Comparison of ENCODE assay signal across 10 mouse cellular contexts in the genomic region with DNA sequence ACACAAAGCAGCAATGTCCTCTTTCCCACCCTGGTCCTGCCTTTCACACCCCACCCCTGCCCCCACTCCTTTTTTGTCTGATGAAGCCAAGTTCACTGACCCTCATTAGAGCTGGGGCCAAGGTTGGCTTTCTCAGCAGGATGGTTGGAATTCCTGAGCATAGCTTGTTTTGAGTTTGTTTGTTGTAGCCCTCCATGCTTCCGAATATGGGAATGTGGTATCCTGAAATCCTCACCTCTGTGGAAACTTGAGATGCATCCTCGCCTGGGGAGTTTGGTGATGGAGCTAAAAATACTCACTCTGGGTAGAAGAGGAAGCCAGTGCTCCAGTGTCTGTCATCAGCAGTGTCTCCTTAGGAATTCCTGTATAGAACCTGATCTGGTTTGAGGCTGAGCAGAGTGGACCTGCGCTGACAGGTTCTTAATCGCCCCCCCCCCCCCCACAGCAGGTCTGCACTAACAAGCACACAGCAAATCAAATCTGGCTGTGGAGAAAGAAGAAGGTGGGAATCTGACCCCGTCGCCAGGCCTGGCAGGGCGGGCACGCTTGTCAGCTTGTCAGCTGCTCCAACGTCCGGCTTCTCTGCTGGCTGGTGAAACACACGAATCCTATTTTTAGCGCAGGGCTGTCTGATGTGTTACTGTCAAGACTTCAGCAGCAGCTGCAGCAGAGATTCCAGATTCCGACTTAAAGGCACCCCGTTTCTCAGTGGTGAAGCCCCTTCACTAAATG. TPM values are rescaled to one million over a fixed set of nuclear protein-coding genes. Genes with fewer than 3 reads are reported as not detected.
DNase-seq lines count a peak whose midpoint lies in the region; ATAC-seq lines count a peak whose summit lies in the region.
"Had no signal": no experiment of that assay in that cellular context is flagged by ENCODE, and none has a peak within 500 bp of the region (broad histone marks: within the 10 kb centered on the region; RNA-seq: fewer than 3 reads in every experiment).

No protein-coding gene starts in this region.

- peak; percentile 48 for DNase-seq in layer of hippocampus, adult 9-11 months
- no peak for DNase-seq in layer of hippocampus, adult 8-10 months (ENCODE audit: low spot score in 2 of 2)
- peak; percentile 47 for DNase-seq in embryo, embryonic 11.5 days (ENCODE audit: low read depth, low spot score)
- DNase-seq in heart, adult 8-10 months (ENCODE audit: low spot score), result peak; percentile 65
- DNase-seq in kidney, adult 18-20 months, result peak; percentile 53
- DNase-seq in lung, postnatal 10 days, result peak; percentile 86
- DNase-seq in ovary, adult 18-20 months (ENCODE audit: low spot score), result no peak

- peak overlapping the region; percentile 68 for H3K27ac ChIP-seq in stomach, embryonic 15.5 days
- H3K27ac ChIP-seq: liver, embryonic 14.5 days had no signal

- peaks cover 20% of the 10 kb centered on the region for H3K4me1 ChIP-seq in stomach, embryonic 15.5 days

- WGBS in stomach, embryonic 15.5 days, result 15% methylated on average over 14 of the region's 14 CpGs

- 0 out of 2 replicates have a peak, but pooled peaks cover 2% of the 10 kb centered on the region for H3K36me3 ChIP-seq in stomach, embryonic 15.5 days
- H3K36me3 ChIP-seq: G1E had no signal

- H3K9me3 ChIP-seq in stomach, embryonic 15.5 days, result no peaks in the 10 kb centered on the region
- H3K9me3 ChIP-seq: G1E had no signal

- H3K4me2 ChIP-seq in stomach, embryonic 15.5 days, result no peak overlapping the region

- ATAC-seq in stomach, embryonic 15.5 days (ENCODE audit: insufficient read depth, low FRiP score, low read depth), result peak; percentile 30; the same call in 1 of the 2 replicates

- H3K9ac ChIP-seq in stomach, embryonic 15.5 days, result no peak overlapping the region
- H3K9ac ChIP-seq: liver, embryonic 14.5 days had no signal

- H3K27me3 ChIP-seq in stomach, embryonic 15.5 days (replicated peaks), result no peaks in the 10 kb centered on the region

- H3K4me3 ChIP-seq in stomach, embryonic 15.5 days (replicated peaks), result no peak overlapping the region

RNA-seq across cellular contexts. Expression of gene Wdsub1, which starts 53.4 kb away (rescaled TPM):
- 10 to 100 TPM; 20.7 to 35.0 (median 25.9) TPM for total RNA-seq in layer of hippocampus, adult 8-10 months (2022)
- total RNA-seq in heart, adult 8-10 months (2022), result 10 to 100 TPM; 20.4 to 25.5 (median 23.9) TPM
- 30.0 and 30.6 TPM in 2 replicates for polyA plus RNA-seq in stomach, embryonic 15.5 days (2015; fragmentation: Nextera tagmentation; extraction: Ambion mirVana)

Comparison
In these comparisons a context has a peak if more than half of its experiments do, and no peak if none do; other contexts are left out.
1. DNase-seq: peak in layer of hippocampus, adult 9-11 months (single experiment), embryo, embryonic 11.5 days (single experiment), heart, adult 8-10 months (single experiment), kidney, adult 18-20 months (single experiment) and lung, postnatal 10 days (single experiment); none in layer of hippocampus, adult 8-10 months (0 of 2) and ovary, adult 18-20 months (single experiment).